Mouse (Mus musculus) c-Kit-positive CD71-positive TER-119-negative erythroid progenitor cells, embryonic 14.5 days (primary cell): ENCODE data around the gene E2f6.

ENCODE experiments used
- DNase-seq: peaks from one replicate; pipeline ENCODE4 v3.0.0-alpha.2; 2013; ENCODE audit warnings: low read depth

Gene E2f6

GRCm38 (mm10) chr12:16810525-16811431, at the start of gene E2f6:
E2f6 (plus strand) TSS chr12:16810963.
- DNase-seq, result peak; percentile 46

- DNase-seq, result no peak
Observed at GRCm38 (mm10) chr12:16761461-16761860, 49.3 kb upstream of the E2f6 start.

- DNase-seq, result no peak
Observed at GRCm38 (mm10) chr12:16763649-16764422, 46.9 kb upstream of the E2f6 start.

DNA sequence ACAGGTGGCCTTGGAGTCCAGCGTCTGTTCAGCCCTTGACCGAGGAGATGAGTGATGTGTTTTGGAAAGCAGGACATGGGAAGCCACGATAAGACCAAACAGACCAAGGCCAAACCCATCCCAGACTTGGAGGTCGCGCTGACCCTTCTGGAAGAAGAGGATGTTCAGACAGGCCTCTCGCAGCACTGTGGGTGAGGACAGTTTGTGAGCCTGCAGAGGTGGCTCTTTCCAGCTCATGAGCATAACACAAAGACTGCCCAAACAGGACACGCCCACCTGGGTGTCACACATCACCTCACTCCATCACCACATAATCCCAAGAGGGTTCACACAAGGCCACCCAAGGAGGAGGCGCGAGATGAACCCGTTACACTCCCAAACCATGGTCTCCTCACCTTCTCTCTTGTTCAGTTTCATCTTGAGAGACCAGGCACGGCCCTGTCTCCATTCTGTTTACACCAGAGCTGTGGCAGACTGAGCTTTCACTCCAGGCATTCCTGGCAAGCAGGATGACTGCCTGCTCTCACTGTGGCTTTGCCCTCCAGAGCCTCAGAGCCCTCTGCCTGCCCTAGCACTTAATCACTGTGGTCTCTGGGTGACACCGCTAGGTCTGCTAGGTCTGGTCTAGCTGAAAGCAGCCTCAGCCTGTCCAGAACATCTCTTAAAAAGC, 45.9 kb upstream of the E2f6 start:
- no peak for DNase-seq

DNA sequence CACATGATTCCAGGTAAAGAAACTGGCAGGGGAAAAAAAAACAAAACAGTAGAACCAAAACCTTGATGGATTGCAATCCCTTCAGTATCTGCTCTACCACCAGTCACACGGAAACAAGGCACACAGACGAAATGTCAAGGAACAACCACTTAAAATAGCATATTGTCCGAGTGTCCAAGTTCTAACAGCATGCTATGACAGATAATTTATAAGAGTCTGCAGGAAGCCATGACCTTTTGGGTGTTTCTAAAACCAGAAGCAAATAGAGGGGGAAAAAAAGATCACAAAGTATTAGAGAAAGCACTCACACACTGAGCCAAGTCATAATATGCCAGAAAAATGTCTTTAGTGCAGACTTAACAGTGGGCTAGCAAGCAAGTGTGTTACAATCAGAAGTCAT, 42.5 kb upstream of the E2f6 start:
- no peak for DNase-seq

- DNase-seq, result no peak
Observed at GRCm38 (mm10) chr12:16768711-16769110, 42.1 kb upstream of the E2f6 start.

DNA sequence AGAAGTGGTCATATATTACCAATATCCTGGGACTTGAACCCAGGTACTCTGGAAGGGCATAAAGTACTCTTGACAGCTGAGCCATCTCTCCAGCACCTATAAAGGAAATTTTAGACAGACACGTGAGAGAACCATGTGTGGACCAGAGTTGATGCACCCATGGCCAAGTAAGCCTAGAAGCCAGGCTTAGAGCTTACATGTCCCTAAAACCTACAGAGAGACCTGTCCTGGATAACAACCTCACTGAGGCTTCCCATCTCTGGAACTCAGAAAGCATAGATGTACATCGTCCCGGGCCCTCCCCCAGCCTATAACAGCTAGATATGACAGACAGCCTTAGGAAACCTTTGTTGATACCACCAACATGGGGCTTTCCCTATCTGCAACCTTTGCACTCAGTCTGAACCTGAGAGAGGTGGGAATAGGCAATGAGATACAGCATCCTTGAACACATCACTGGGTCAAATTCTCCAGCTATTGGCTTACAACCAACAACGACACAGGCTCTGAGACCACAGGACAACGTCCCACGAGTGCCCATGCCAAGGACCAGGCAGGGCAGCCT, 41.1 kb upstream of the E2f6 start:
- no peak for DNase-seq

DNA sequence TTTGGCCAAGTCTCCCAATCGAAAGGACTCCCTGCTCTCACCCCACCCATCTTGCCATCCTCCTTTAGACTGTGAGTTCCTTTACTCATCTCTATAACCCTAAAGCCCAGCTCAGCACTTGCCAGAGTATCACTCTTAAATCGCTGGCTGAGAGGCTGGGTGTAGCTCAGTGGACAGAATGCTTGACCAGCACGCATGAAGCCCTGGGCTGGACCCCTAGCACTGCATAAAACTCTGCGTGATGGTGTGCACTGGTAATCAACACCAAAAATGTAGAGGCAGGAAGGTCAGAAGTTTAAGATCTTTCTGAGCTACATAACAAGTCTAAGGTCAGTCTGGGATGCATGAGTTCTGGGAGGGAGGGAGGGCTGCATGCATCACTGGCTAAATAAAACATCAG, 36.2 kb upstream of the E2f6 start:
- no peak for DNase-seq

DNA sequence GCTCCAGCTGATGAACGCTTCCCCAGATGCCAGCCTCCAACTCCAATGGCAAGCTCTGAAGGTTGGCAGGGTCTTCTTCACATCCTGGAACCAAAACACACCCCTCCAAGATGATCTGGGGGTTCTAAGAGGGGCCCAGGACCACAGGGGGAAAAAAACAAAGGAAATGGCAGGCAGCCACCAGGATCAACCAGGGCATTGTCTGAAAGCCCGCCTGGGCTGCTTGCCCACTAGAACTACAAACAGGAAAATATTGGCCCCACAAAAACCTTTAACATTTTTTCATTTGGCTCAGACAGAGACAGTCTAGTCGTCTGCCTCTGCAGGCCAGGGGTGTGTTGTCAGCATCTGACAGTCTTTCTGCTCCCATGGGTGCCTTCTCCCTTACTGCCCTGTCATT, 35.4 kb upstream of the E2f6 start:
- DNase-seq, result no peak

- no peak for DNase-seq
Observed at GRCm38 (mm10) chr12:16778523-16778922, 32.2 kb upstream of the E2f6 start.

DNA sequence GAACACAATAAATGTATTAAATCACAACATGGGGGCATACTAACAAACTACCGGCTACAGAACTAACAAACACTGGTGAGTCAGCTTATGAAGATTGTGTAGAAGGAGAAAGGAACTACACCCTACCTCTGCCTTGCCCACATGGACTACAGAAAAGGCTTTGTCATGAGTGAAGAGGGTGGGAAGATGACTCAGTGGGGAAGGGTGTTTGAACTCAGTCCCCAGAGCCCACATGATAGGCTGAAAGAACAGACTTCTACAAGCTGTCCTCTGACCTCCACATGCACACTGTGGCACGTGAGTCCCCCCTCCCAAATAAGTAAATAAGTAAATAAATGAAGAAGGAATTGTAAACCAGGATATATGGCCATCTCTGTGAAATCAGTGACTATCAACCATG, 31.6 kb upstream of the E2f6 start:
- DNase-seq, result no peak

DNA sequence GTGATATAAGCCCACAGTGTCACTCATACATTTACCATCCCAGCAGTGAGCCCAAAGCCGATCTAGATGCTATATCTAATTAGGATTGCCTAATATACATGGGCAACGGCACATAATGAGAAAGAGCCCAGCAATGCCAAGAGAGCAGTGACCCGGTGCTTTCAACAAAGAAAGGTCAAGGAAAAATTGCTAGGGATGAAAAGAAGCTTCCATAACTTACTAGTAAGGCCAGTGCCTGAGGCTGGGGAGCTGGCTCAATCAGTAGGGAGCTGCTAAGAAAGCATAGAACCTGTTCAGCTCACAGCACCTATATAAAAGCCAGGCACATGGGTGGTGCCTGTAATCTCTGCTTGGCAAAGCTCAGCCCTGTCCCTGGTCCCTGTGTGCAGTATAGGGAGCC, 30.4 kb upstream of the E2f6 start:
- DNase-seq, result no peak

- DNase-seq, result no peak
Observed at GRCm38 (mm10) chr12:16781034-16781746, 29.6 kb upstream of the E2f6 start.

GRCm38 (mm10) chr12:16788600-16788999, 22.2 kb upstream of the E2f6 start:
- DNase-seq, result no peak

DNA sequence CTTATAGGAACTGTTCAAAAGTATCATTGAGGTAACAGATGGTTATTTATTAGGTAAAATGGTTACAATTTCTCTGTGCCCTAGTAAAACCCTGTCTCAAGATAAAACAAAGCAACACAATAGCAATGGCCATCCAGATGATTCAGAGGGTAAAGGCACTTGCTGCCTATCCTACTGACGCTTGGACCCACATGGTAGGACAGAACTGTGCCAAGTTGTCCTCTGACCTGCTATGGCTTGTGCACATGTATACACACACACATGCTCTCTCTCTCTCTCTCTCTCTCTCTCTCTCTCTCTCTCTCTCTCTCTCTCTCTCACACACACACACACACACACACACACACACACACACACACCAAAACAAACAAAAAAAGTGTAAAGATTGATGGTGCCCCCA, 21.6 kb upstream of the E2f6 start:
- DNase-seq, result no peak

DNA sequence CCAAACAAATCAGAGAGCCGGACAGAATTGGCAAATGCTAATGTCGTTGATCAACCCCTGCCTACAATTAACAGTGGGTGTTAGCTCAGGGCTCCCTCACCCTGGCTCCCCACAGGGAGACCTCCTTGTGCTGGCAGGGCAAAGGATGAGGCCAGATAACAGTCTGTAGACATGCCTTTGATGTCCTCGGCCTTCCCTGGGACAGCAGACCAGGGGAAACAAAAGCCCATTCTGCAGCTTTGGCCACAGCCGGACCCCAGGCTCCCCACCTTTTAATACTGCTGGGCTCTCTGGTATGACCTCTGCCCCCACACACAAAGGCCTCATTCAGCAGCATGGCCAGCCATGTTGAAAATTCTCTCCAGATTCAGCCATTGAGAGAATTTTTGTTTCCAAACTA, 21.0 kb upstream of the E2f6 start:
- no peak for DNase-seq

- DNase-seq, result no peak
Observed at GRCm38 (mm10) chr12:16790456-16790855, 20.3 kb upstream of the E2f6 start.

- no peak for DNase-seq
Observed at GRCm38 (mm10) chr12:16793371-16793770, 17.4 kb upstream of the E2f6 start.

DNA sequence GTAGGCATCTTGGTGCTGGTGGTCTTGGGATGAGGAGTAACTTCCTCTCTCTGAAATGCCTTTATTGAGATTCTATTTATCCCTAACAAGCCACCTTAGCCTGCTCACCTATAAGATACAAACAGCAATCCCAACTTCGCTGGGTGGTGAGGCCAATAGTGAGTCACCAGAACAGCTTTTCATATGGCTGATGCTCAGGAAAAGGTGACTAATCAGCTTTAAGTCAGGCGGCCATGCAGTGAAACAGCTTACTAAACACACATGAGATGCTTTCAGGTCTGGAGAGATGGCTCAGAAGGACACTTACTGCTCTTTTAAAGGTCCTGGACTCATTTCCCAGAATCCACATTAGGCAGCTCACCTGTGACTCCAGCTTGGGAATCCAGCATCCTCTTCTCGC, 15.0 kb upstream of the E2f6 start:
- DNase-seq, result no peak

GRCm38 (mm10) chr12:16798894-16799293, 11.9 kb upstream of the E2f6 start:
- no peak for DNase-seq

DNA sequence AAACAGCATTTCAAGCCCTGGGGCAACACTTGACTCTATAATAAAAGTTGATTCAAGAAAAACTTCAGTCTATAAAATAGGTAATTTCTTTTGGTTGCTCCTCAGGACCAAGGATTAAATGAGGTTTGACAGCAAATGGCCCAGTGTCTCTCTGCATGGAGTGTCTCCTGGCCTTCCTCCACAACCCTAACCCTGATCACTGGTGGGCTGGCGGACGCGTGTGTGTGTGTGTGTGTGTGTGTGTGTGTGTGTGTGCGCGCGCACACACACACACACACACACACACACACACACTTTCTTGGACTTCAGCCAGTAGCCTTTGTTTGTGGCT, 10.9 kb upstream of the E2f6 start:
- no peak for DNase-seq
